Mouse (Mus musculus) layer of hippocampus, adult 11-12 months (tissue): ENCODE measurements around the gene Clstn2.

Experiments used
- DNase-seq: peaks from one replicate; pipeline ENCODE4 v3.0.0; 2022; ENCODE audit warnings: low spot score

Clstn2 gene

GRCm38 (mm10) chr9:97950378-97951006 is 82.5 kb downstream of the Clstn2 start:
- no peak for DNase-seq

- no peak for DNase-seq
Observed at GRCm38 (mm10) chr9:97919326-97919725, 113.7 kb downstream of the Clstn2 start.

- DNase-seq = no peak
Observed at GRCm38 (mm10) chr9:97891415-97891814, 141.6 kb downstream of the Clstn2 start.

GRCm38 (mm10) chr9:97883336-97883735 is 149.6 kb downstream of the Clstn2 start:
- peak; percentile 51 for DNase-seq

GRCm38 (mm10) chr9:97867013-97867700 is 165.8 kb downstream of the Clstn2 start:
- DNase-seq = no peak

- no peak for DNase-seq
Observed at GRCm38 (mm10) chr9:97852859-97853258, 180.1 kb downstream of the Clstn2 start.

GRCm38 (mm10) chr9:97847873-97848838 is 184.8 kb downstream of the Clstn2 start:
- no peak for DNase-seq

GRCm38 (mm10) chr9:97842054-97842453 is 190.9 kb downstream of the Clstn2 start:
- no peak for DNase-seq

- no peak for DNase-seq
Observed at GRCm38 (mm10) chr9:97831216-97831615, 201.8 kb downstream of the Clstn2 start.

- DNase-seq = no peak
Observed at GRCm38 (mm10) chr9:97829919-97830318, 203.1 kb downstream of the Clstn2 start.

- DNase-seq = peak; percentile 19
Observed at GRCm38 (mm10) chr9:97827689-97828088, 205.3 kb downstream of the Clstn2 start.

GRCm38 (mm10) chr9:97826077-97826947 is 206.7 kb downstream of the Clstn2 start:
- DNase-seq = no peak

- DNase-seq = no peak
Observed at GRCm38 (mm10) chr9:97817116-97817515, 215.9 kb downstream of the Clstn2 start.

- DNase-seq = no peak
Observed at GRCm38 (mm10) chr9:97816143-97816805, 216.7 kb downstream of the Clstn2 start.

GRCm38 (mm10) chr9:97813157-97813556 is 219.8 kb downstream of the Clstn2 start:
- no peak for DNase-seq

- no peak for DNase-seq
Observed at GRCm38 (mm10) chr9:97807031-97807430, 225.9 kb downstream of the Clstn2 start.

- DNase-seq = no peak
Observed at GRCm38 (mm10) chr9:97793661-97794060, 239.3 kb downstream of the Clstn2 start.

- no peak for DNase-seq
Observed at GRCm38 (mm10) chr9:97788151-97788670, 244.8 kb downstream of the Clstn2 start.

- DNase-seq = no peak
Observed at GRCm38 (mm10) chr9:97780032-97780616, 252.9 kb downstream of the Clstn2 start.

- DNase-seq = no peak
Observed at GRCm38 (mm10) chr9:97775770-97776169, 257.2 kb downstream of the Clstn2 start.
